18 mouse cellular contexts compared by ENCODE assay signal in the genomic region with DNA sequence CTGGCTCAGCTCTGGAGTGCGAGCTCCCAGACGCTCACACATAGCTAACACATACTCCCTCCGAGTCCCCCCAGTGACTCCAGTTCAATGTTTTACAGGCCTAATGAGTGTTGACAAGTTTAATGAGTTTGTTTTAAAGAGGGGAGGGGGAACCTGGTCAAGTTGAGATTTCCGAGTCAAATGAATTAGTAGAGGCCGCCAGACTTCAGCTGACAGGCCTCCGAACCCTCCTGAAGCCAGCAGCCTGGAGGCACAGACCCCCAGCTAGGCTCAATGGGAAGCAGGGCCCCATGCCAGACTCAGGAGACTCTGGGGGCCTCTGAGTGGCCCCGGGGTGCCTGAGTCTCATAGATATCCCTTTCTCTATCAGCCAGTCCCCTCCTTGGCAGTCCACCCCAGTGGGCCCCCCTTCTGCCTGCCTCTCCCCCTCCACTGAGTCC. TPM values are rescaled to one million over a fixed set of nuclear protein-coding genes. Genes with fewer than 3 reads are reported as not detected.
DNase-seq lines count a peak whose midpoint lies in the region; ATAC-seq and TF ChIP-seq lines count a peak whose summit lies in the region.
"Had no signal": no experiment of that assay in that cellular context is flagged by ENCODE, and none has a peak within 500 bp of the region (broad histone marks: within the 10 kb centered on the region; RNA-seq: fewer than 3 reads in every experiment).

No protein-coding gene starts in this region.

- H3K4me1 ChIP-seq in neural tube, embryonic 12.5 days, result peaks cover 88% of the 10 kb centered on the region
- peaks cover 78% of the 10 kb centered on the region for H3K4me1 ChIP-seq in midbrain, embryonic 12.5 days

- no peaks in the 10 kb centered on the region for H3K9me3 ChIP-seq in neural tube, embryonic 12.5 days
- H3K9me3 ChIP-seq in midbrain, embryonic 12.5 days, result no peaks in the 10 kb centered on the region
- H3K9me3 ChIP-seq: stomach, embryonic 15.5 days had no signal

- no peaks in the 10 kb centered on the region for H3K36me3 ChIP-seq in neural tube, embryonic 12.5 days
- H3K36me3 ChIP-seq in midbrain, embryonic 12.5 days, result no peaks in the 10 kb centered on the region
- H3K36me3 ChIP-seq: stomach, embryonic 15.5 days had no signal

- intact Hi-C loops in left cerebral cortex, adult 2 months (cut with DNase I), result no loop called here

- peak; percentile 56 for DNase-seq in embryo, embryonic 10.5 days (ENCODE audit: low spot score)
- DNase-seq in embryo, embryonic 11 days, result no peak
- DNase-seq in neural tube, embryonic 10.5 days (ENCODE audit: extremely low spot score, low spot score), result no peak
- no peak for DNase-seq in thymus, postnatal 4 days
- DNase-seq in urinary bladder, postnatal 36 days (ENCODE audit: low spot score in 2 of 2), result no peak
- DNase-seq in left cerebral cortex, adult 2 months (ENCODE audit: extremely low spot score in 1 of 2, low spot score in 2 of 2), result no peak
- DNase-seq: adrenal gland, postnatal 10 days; cerebellum, adult 2 months; gastrocnemius, postnatal 10 days; lung, adult 18-20 months; thymus, postnatal 25 days had no signal

- 0 out of 2 replicates have a peak, but pooled peaks have one; percentile 9 for ATAC-seq in neural tube, embryonic 12.5 days (ENCODE audit: low FRiP score, low read depth)
- no peak for ATAC-seq in midbrain, embryonic 12.5 days (ENCODE audit: low FRiP score, low read depth)

- no peak overlapping the region for H3K9ac ChIP-seq in neural tube, embryonic 12.5 days
- H3K9ac ChIP-seq in midbrain, embryonic 12.5 days (replicated peaks), result no peak overlapping the region
- H3K9ac ChIP-seq: stomach, embryonic 15.5 days had no signal

- peak overlapping the region; percentile 12; the same call in 1 of the 2 replicates for H3K4me2 ChIP-seq in neural tube, embryonic 12.5 days (replicated peaks)
- no peak overlapping the region for H3K4me2 ChIP-seq in midbrain, embryonic 12.5 days (replicated peaks)
- H3K4me2 ChIP-seq: stomach, embryonic 15.5 days had no signal

- no peak for TF ChIP-seq CTCF in left cerebral cortex, adult 2 months (IDR thresholded peaks at IDR 0.05)

- H3K27ac ChIP-seq in neural tube, embryonic 12.5 days, result peak overlapping the region; percentile 37; the same call in 1 of the 2 replicates
- peak overlapping the region; percentile 87 for H3K27ac ChIP-seq in midbrain, embryonic 12.5 days (replicated peaks)
- no peak overlapping the region for H3K27ac ChIP-seq in left cerebral cortex, adult 2 months
- H3K27ac ChIP-seq: stomach, embryonic 15.5 days had no signal

- WGBS in neural tube, embryonic 12.5 days, result 12% methylated on average over 7 of the region's 7 CpGs
- 12% methylated on average over 7 of the region's 7 CpGs for WGBS in midbrain, embryonic 12.5 days

- H3K27me3 ChIP-seq in neural tube, embryonic 12.5 days (replicated peaks), result peaks cover 46% of the 10 kb centered on the region
- peaks cover 85% of the 10 kb centered on the region for H3K27me3 ChIP-seq in midbrain, embryonic 12.5 days

- H3K4me3 ChIP-seq in neural tube, embryonic 12.5 days, result no peak overlapping the region
- no peak overlapping the region for H3K4me3 ChIP-seq in midbrain, embryonic 12.5 days
- no peak overlapping the region for H3K4me3 ChIP-seq in left cerebral cortex, adult 2 months
- H3K4me3 ChIP-seq: stomach, embryonic 15.5 days had no signal

RNA-seq across cellular contexts. Expression of gene Pax7, which starts 23.9 kb away (rescaled TPM):
- polyA plus RNA-seq in neural tube, embryonic 12.5 days (2016; fragmentation: Nextera tagmentation; extraction: Ambion mirVana), result 2.3 and 2.7 TPM in 2 replicates
- polyA plus RNA-seq in midbrain, embryonic 12.5 days (2016; fragmentation: Nextera tagmentation; extraction: Ambion mirVana), result 4.4 and 5.7 TPM in 2 replicates
- not detected for total RNA-seq in left cerebral cortex, adult 2 months (2021)
- total RNA-seq: heart, adult 8-10 months; layer of hippocampus, adult 18-20 months had no signal
- polyA plus RNA-seq: heart, postnatal 0 days; kidney, embryonic 14.5 days had no signal
